Mouse (Mus musculus) cerebellum, adult 2 months (tissue): ENCODE data around the gene Abhd6.

Source experiments
- CTCF ChIP-seq: fragments of 200-500 bp; IDR thresholded peaks from 2 replicates; pipeline ENCODE4 v1.5.1; 2011; ENCODE audit warnings: low read depth, mild to moderate bottlenecking, control low read depth, low read length, moderate library complexity, borderline replicate concordance; ENCODE audit not compliant: insufficient read depth
- POLR2A ChIP-seq: fragments of 200-500 bp; IDR thresholded peaks from 2 replicates; pipeline ENCODE4 v1.6.1; 2011; ENCODE audit warnings: low read length, control low read depth, borderline replicate concordance; ENCODE audit not compliant: insufficient read depth

DNA sequence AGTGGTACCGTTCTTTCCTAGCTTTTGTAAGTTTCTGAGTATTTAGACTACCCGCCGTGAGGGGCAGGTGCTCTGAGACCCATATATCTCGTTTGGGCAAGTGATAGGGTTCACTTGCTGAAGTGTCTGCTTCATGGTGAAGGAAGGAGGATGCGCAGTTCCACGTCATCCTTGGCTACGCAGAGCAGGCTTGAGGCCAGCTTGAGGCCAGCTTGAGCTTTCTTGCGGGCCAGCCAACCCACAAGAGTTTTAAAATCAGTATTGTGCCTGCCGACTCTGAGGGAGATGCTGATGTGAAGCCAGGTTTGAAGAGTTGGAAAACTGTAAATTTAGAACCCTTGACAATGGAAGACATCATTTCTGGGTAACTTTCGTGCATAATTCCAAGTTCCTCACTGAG is 5.2 kb downstream of the Abhd6 start:
- TF ChIP-seq CTCF (no peak), POLR2A (no peak)
